Mouse (Mus musculus): ENCODE results near the gene Prokr1. TPM values are rescaled to one million over a fixed set of nuclear protein-coding genes. Genes with fewer than 3 reads are reported as not detected.

The Prokr1 gene
- 1 to 10 TPM; 1.3 to 1.8 TPM for total RNA-seq (2023)

DNA sequence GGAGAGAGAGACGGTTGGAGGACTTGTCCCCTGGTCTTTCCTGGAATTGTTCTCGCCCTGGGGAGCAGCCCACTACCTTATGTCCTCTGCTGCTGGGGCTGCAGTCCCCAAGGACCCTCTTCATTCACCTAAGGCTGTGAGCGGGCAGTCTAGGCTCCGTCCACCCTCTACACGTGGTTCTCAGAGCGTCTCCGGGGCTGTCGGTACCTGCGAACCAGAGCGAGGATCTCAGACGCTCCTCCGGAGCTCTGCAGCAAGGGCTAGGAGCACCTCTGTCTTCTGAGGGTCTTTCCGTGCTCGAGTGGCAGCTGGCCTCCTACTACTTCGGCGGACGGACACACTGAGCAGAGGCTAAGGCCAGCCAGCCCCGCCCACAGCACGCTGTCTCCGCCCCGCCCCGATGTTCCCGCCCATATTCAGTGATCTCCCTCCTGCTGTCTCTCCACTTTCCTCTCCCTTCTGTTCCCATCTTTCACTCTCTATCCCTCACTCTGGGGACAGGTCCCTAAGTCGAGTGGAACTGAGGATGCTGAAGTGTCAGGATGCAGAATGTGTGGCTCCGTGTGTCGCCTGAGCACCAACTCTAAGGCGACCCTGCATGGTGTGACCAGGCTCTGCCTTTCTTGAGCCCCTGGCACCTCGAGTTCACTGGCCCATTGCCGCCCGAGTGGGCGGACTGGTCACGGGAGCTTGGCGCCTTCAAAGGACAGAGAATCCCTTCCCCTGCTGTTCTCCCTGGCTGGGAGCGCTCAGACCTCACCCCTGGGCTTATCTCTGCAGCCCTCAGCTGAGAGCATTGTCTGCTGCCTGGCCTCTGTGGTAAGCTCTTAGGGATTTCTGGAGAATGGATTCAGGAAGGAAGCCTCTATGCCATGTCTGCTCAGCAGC, at the start of gene Prokr1:
Gene Prokr1 (minus strand): TSS at position 350 of the 888 bp plus-strand sequence.

DNA sequence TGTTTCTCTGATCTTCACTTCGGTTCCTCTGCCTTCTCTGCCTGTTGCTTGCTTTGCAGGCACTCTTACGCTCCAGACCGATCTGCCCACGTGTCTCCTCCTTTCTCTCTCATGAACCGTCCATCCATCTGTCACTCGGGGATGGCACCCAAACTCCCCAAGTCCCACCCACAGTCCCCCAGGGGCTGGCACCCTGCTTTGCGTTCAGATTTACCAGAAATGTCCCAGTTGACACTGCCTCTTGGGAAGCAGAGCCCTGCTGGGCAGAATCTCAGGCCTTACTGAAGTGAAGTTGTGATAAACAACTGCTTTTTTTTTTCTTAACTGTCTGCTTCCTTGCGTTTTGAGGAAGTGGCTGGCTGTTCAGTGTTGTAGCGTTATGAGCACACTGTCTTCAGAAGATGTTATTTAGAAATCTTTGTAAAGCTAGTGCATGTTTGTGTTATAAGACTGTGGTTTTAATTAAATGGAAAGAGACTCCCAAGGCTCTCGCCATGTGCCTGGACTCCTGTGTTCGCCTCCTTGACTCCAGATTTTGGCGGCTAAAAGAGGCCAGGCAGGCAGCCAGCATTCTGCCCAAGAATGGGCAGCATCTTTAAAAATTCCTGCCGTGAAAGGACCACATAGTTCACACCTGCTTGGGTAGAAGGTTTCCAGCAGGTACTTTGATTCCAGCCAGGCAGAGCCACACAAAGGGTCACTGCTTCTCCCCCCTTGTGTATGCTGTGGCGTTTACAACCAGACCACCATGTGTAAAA, 57.4 kb downstream of the Prokr1 start, which contains the start of gene Arhgap25:
Gene Arhgap25 (minus strand): TSS at position 307 of the 758 bp plus-strand sequence.

Other genes starting within 250 kb of the Prokr1 start
- not detected for gene Gkn1, start 239.8 kb downstream of the Prokr1 start, total RNA-seq (2023)
- gene Gkn2, start 217.4 kb downstream of the Prokr1 start, total RNA-seq (2023) = not detected
- not detected for gene Gkn3, start 201.8 kb downstream of the Prokr1 start, total RNA-seq (2023)
- gene Bmp10, start 161.7 kb downstream of the Prokr1 start, total RNA-seq (2023) = not detected
- gene Arhgap25, start 57.5 kb downstream of the Prokr1 start, total RNA-seq (2023) = 100 to 1,000 TPM in 1 of 2 experiments, 10 to 100 TPM in 1; 98.7 to 101 TPM
- 1 to 10 TPM; 3.1 to 3.4 TPM for gene Aplf, start 81.5 kb upstream of the Prokr1 start, total RNA-seq (2023)
- gene Efcc1, start 140.1 kb upstream of the Prokr1 start, total RNA-seq (2023) = 1 to 10 TPM; 1.6 to 5.7 TPM
- gene Gp9, start 187.3 kb upstream of the Prokr1 start, total RNA-seq (2023) = not detected
- 100 to 1,000 TPM; 165 TPM for gene Rab43, start 221.4 kb upstream of the Prokr1 start, total RNA-seq (2023)
- gene Gm45140, start 245.1 kb upstream of the Prokr1 start, total RNA-seq (2023) = 10 to 100 TPM in 1 of 2 experiments, 1 to 10 TPM in 1; 8.4 to 12.7 TPM
- gene Isy1, start 248.1 kb upstream of the Prokr1 start, total RNA-seq (2023) = 10 to 100 TPM; 38.0 to 42.2 TPM

All from monocyte, adult 59 days (primary cell).